Mouse (Mus musculus): ENCODE results near the gene Fbxo2. TPM values are rescaled to one million over a fixed set of nuclear protein-coding genes. Genes with fewer than 3 reads are reported as not detected.
"Not testable (repeated sequence)": the region's sequence is repeated elsewhere in the genome, so short reads cannot be mapped to it uniquely, and the experiment has no call there.

Fbxo2 gene
- polyA plus RNA-seq, 1 experiment, result 5.1 TPM

DNA sequence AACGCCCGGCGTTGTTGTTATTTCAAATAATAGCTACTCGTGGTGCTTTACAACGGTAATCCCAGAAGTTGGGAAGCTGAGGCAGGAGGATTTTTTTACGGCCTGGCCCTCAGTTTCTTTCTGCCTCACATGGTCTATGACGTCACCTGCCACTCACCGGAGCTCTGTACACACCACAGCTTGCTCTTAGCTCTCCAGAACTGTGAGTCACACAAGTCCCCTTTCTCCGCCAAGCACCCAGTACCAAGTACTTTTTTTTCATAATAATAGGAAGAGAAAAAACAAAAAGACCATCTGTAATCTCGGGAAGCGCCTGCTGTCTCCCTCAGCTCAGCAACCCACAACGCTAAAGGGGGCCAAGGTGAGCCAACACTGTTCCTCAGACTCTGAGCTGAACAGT is 21.1 kb downstream of the Fbxo2 start:
- TF ChIP-seq CTCF (IDR thresholded peaks at IDR 0.05; ENCODE audit: borderline replicate concordance, extremely low read depth, insufficient read depth, insufficient read length) (no peak), POLR2A (IDR thresholded peaks at IDR 0.05; ENCODE audit: borderline replicate concordance, extremely low read depth, insufficient read depth, insufficient read length, poor library complexity, severe bottlenecking) (no peak)
- DNase-seq (ENCODE audit: low read depth), result no peak

- no peak for TF ChIP-seq CTCF (IDR thresholded peaks at IDR 0.05; ENCODE audit: borderline replicate concordance, extremely low read depth, insufficient read depth, insufficient read length)
- TF ChIP-seq POLR2A (IDR thresholded peaks at IDR 0.05; ENCODE audit: borderline replicate concordance, extremely low read depth, insufficient read depth, insufficient read length, poor library complexity, severe bottlenecking), result no peak
- peak; percentile 74 for DNase-seq (ENCODE audit: low read depth)
Observed at GRCm38 (mm10) chr4:148182363-148182762, 21.9 kb downstream of the Fbxo2 start.

- TF ChIP-seq CTCF (IDR thresholded peaks at IDR 0.05; ENCODE audit: borderline replicate concordance, extremely low read depth, insufficient read depth, insufficient read length) (no peak), POLR2A (IDR thresholded peaks at IDR 0.05; ENCODE audit: borderline replicate concordance, extremely low read depth, insufficient read depth, insufficient read length, poor library complexity, severe bottlenecking) (no peak)
- DNase-seq (ENCODE audit: low read depth), result no peak
Observed at GRCm38 (mm10) chr4:148184564-148184963, 24.1 kb downstream of the Fbxo2 start.

DNA sequence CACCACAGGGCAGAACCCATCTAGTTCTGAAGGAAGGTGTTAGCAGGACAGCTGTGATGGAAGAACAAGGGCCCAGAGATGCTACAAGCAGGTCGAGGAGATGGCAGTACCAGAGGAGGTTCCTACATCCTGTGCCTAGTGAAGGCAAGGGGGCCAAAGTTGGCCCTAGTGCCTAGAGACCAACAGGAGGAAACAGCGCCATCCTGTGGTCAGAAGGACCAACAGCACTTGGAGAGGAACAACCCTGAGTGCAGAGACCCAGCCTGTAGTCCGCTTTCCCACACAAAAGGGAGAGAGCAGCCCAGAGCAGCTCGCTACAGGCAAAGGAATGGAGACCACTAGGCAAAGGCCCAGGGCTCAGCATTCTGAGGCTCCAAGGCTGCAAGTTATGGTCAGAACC is 25.4 kb downstream of the Fbxo2 start:
- TF ChIP-seq CTCF (IDR thresholded peaks at IDR 0.05; ENCODE audit: borderline replicate concordance, extremely low read depth, insufficient read depth, insufficient read length) (peak; percentile 32; the same call in 1 of the 2 replicates), POLR2A (IDR thresholded peaks at IDR 0.05; ENCODE audit: borderline replicate concordance, extremely low read depth, insufficient read depth, insufficient read length, poor library complexity, severe bottlenecking) (no peak)
- no peak for DNase-seq (ENCODE audit: low read depth)

- DNase-seq (ENCODE audit: low read depth), result not testable (repeated sequence)
Observed at GRCm38 (mm10) chr4:148188767-148189166, 28.3 kb downstream of the Fbxo2 start.

DNA sequence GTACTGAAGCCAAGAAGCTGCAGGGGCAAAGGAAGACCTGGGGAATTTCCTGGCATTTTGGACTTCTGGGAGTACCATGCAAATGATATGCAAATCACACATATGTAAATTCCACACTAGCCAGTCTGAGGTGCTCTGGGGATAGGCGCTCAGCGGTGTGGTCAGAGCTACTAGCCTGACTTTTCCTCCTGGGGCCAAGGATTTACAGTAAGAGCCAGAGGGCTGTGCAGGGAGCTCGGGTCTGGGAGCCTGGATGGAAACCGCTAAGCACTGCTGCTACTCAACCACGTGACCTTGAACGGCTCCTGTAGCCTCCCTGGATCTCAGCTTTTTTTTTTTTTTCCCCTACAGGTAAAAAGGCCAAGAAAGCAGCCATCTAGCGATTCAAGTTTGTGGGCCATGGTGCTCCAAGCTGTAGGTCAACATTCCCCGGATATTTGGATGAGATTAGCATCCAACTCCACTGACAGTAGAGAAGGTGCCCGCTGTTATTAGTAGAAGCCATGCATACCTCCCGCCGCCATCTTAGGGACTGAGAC is 32.4 kb downstream of the Fbxo2 start:
- TF ChIP-seq POLR2A (IDR thresholded peaks at IDR 0.05; ENCODE audit: borderline replicate concordance, extremely low read depth, insufficient read depth, insufficient read length, poor library complexity, severe bottlenecking), result no peak

GRCm38 (mm10) chr4:148194400-148194799 is 34.0 kb downstream of the Fbxo2 start:
- DNase-seq (ENCODE audit: low read depth), result no peak
- no peak for TF ChIP-seq POLR2A (IDR thresholded peaks at IDR 0.05; ENCODE audit: borderline replicate concordance, extremely low read depth, insufficient read depth, insufficient read length, poor library complexity, severe bottlenecking)
- TF ChIP-seq CTCF (IDR thresholded peaks at IDR 0.05; ENCODE audit: borderline replicate concordance, extremely low read depth, insufficient read depth, insufficient read length), result no peak

More for the DNA sequence above, 32.4 kb downstream of the Fbxo2 start:
- peak; percentile 47 for DNase-seq (ENCODE audit: low read depth)

DNA sequence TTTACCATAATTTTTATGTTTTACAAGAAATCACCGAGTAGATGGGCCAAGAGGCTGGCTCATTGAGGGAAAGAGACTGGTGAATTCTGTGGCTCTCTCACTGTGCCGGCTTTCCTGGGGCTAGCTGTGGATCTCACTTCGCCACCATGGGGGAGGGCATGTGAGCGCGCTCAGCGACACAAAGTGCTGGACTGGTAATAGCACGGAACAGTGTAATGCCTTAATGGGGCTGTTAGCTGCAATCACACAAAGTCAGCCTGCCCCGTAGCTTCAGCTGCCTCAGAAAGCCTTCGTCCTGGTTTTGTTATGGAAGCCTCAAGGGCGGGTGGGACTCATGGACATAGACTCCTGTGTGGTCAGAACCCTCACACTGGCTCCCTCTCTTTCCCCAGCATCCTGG is 38.3 kb downstream of the Fbxo2 start:
- DNase-seq (ENCODE audit: low read depth), result peak; percentile 52
- TF ChIP-seq CTCF (IDR thresholded peaks at IDR 0.05; ENCODE audit: borderline replicate concordance, extremely low read depth, insufficient read depth, insufficient read length), result no peak
- no peak for TF ChIP-seq POLR2A (IDR thresholded peaks at IDR 0.05; ENCODE audit: borderline replicate concordance, extremely low read depth, insufficient read depth, insufficient read length, poor library complexity, severe bottlenecking)

DNA sequence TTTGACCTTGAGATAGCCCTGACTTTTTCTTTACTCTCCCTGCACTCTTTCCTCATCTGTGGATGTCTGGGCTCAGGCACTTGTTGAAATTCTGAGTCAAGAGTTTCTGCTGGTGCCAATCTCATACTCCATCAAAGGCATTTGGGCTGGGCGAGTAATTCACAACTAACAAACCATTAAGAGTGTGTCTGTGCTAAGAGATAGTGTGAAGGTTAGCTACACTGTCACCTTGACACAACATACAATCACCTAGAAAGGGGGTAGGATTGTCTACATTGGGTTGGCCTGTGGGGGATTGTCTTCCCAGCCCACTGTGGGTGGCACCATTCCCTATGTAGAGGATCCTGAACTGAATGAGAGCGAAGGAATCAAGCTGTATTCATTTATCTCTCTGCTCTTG is 43.1 kb downstream of the Fbxo2 start:
- DNase-seq (ENCODE audit: low read depth), result no peak
- TF ChIP-seq POLR2A (IDR thresholded peaks at IDR 0.05; ENCODE audit: borderline replicate concordance, extremely low read depth, insufficient read depth, insufficient read length, poor library complexity, severe bottlenecking) (no peak), CTCF (IDR thresholded peaks at IDR 0.05; ENCODE audit: borderline replicate concordance, extremely low read depth, insufficient read depth, insufficient read length) (no peak)

GRCm38 (mm10) chr4:148204061-148204872 is 43.8 kb downstream of the Fbxo2 start:
- TF ChIP-seq CTCF (IDR thresholded peaks at IDR 0.05; ENCODE audit: borderline replicate concordance, extremely low read depth, insufficient read depth, insufficient read length), result no peak
- TF ChIP-seq POLR2A (IDR thresholded peaks at IDR 0.05; ENCODE audit: borderline replicate concordance, extremely low read depth, insufficient read depth, insufficient read length, poor library complexity, severe bottlenecking), result no peak
- no peak for DNase-seq (ENCODE audit: low read depth)

DNA sequence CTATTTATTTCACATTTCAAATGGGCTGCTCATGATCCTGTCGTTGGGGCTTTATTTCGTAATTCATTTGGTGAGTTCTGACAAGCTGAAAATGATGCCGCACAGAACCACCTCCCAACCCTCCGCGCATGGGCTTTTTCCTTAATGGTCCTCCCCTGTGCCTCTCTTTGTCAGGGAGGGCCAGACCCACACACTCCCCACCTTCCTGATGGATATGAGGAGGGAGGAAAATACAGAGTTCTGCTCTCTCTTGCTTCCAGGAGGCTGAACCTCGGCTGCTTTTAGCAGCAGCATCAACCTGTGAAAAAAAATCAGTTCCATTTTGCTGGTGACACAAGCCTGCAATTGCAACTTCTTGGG is 44.4 kb downstream of the Fbxo2 start:
- TF ChIP-seq POLR2A (IDR thresholded peaks at IDR 0.05; ENCODE audit: borderline replicate concordance, extremely low read depth, insufficient read depth, insufficient read length, poor library complexity, severe bottlenecking) (no peak), CTCF (IDR thresholded peaks at IDR 0.05; ENCODE audit: borderline replicate concordance, extremely low read depth, insufficient read depth, insufficient read length) (no peak)
- no peak for DNase-seq (ENCODE audit: low read depth)

GRCm38 (mm10) chr4:148214460-148215136 is 54.2 kb downstream of the Fbxo2 start:
- no peak for DNase-seq (ENCODE audit: low read depth)
- TF ChIP-seq POLR2A (IDR thresholded peaks at IDR 0.05; ENCODE audit: borderline replicate concordance, extremely low read depth, insufficient read depth, insufficient read length, poor library complexity, severe bottlenecking), result no peak
- no peak for TF ChIP-seq CTCF (IDR thresholded peaks at IDR 0.05; ENCODE audit: borderline replicate concordance, extremely low read depth, insufficient read depth, insufficient read length)

All from brain, embryonic 14.5 days (tissue).